Mouse (Mus musculus) A20 (cell line): ENCODE data around the gene Pde8b.

Experiments
- DNase-seq: peaks from one replicate; pipeline ENCODE4 v3.0.0-alpha.2; 2011; ENCODE audit warnings: low read depth, low spot score

Pde8b gene

DNA sequence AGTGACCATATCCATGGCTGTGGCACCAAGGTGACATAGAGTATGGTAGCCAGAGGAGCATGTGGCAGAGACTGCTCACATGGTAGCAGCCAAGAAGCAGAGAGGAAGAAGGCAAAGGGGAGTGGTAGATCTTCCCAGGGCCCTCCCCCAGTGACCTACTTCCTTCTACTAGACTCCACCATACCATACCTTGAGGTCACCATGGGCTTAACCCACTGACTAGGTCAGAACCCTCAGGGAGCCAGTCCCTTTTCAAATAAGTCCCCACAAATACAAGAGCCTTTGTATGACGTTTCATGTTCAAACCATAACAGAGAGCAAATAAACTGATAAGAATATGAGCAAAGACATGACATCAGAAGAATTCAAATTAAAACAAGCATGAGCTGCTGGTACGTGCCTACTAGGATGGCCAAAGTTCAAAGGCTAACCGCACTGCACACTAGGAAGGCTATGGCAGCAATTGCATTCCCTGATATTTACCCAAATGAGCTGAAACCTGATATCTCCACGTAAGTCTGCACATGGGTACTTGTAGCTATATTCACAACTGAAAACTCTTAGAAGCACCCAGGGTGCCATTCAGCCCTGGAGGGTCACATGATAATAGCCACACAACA lies 109.6 kb downstream of the Pde8b start:
- no peak for DNase-seq

GRCm38 (mm10) chr13:95135326-95136150 lies 114.6 kb downstream of the Pde8b start:
- DNase-seq = no peak

DNA sequence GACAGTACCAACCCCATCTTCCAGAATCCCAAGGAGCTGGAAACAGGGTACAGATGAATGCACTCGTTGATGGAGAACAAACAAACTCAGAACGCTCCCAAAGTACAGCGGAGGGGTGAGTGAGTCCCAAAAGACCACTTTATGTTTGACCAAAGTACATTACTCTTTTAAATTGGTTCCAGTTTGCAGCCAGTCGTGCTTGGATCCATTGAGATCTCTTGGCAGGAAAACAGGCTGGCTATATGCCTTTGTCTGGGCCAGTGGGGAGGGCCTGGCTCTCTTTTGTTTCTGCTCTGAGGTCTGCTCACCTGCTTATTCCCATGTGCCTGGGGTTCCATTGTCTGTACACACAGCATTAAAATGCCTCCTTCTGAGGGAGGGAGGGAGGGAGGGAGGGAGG lies 118.3 kb downstream of the Pde8b start:
- DNase-seq = no peak

DNA sequence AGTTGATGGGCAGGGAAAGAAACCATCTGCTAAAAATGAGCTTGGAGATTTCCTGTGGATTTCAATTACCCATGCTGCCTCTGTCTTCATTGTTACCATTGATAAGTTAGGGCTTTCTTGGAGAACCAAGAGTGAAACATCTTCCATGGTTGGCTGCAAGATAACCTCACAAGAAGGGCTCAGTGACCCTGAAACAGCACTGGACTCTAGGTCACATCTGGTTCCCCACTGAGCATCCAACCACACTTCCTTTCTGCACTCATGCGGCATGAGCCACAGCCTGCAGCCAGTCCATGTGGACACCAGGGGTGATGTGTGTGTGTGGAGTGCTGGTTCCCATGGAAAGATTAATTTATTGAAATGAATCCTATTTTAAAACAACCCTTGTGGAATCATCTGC lies 119.1 kb downstream of the Pde8b start:
- DNase-seq = no peak

GRCm38 (mm10) chr13:95127288-95127687 lies 122.8 kb downstream of the Pde8b start:
- DNase-seq = no peak

DNA sequence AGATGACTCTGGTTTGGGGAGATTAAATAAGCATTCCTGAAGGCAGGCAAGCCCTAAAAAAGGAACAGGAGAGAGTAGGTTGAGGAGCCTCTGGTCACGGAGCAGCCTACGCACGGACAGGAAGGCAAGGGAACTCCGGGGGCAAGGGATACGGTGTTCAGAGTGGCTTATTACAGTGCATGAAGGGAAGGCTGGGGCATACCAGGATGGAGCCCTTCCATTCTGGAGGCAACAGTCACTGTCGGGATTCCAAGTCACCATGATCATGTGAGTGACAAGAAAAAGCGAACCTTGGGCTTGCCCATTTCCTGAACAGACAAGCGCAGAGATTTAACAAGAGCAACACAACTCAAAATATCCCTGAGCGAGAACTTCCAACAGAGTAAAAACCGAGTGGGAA lies 123.3 kb downstream of the Pde8b start:
- no peak for DNase-seq

DNA sequence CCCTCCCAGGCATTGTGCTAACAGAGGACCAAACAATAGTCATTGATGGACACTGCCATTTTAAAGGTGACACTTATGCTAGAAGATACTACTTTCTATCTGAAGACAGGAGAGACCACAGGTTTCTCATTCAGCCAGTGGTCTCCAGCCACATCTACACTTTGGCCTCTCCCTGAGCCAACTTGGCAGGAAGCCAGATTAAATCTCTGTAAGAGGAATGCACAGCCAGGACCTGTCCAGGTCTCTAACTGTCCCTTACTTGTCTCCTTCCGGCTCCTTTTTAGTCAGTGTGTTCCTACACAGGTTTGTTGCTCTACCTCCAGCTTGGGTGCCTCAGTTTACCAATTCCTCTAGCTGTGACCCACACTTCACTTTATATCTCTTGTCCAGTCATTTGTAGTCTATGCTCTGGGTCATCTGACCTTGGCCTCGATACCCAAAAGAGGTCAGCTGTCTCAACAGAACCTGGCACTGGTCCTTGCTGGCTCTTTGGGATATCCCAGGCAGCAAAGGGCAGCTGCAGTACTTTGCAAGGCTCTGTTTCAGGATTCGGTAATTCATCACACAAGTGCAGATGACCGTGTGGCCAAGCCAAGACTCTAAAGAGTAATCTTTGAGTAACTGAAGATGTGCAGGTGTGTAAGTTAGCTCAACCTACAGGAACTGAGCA lies 124.5 kb downstream of the Pde8b start:
- no peak for DNase-seq

DNA sequence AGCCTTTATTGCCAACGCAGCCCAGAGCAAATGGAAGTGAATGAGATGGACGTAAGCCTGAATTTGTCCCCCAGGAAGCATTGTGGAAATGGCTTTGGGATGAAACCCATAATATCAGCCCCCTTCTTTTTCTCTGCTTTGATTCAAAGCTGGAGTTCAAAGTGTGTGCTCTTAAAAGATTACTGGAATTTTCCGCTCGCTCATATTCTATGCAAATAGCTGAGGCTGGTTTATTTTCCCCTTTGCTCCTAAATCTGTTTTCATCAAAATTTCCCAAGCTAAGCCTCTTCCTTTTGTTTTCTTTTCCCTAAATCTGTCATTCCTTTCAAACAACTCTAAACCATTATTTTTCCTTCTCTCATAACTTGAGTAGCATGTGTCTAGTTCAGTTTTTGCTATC lies 129.6 kb downstream of the Pde8b start:
- DNase-seq = no peak

DNA sequence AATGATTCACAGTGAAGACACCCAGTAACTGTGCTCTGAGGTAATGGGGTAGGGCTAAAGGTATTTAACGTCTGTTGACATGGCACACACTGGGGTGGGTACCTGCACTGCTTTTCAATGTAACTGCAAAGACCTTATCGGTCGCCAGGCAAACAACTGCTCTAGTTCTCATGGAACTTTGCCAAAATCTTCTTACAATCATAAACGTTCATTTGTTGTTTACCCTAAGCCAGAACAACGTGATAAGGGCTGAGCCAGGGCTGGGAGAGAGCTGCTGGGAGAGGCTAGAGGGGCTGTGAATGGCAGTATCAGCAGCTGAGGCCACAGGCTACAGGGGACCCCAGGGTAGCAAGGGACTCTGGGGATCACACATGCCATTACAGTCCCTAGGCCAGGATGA lies 136.4 kb downstream of the Pde8b start:
- DNase-seq = no peak

DNA sequence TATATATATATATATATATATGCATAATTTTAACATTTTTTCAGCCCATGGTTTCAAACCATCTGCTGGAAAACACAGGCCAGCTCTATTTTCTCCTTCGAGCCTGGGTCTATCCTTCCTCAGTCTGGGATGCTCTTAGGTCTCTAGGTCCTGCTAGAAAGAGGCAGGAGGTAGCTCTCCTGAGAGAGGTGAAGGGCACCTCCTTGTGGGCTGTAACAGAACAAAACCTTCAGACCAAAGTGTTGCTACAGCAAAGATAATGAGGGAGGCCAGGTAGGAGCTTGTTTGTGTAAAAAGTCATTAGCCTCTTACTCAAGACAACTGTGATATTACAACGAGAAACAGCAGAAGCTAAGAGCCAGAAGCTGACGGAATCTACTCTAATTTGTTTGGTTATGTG lies 140.6 kb downstream of the Pde8b start:
- DNase-seq = peak; percentile 23

DNA sequence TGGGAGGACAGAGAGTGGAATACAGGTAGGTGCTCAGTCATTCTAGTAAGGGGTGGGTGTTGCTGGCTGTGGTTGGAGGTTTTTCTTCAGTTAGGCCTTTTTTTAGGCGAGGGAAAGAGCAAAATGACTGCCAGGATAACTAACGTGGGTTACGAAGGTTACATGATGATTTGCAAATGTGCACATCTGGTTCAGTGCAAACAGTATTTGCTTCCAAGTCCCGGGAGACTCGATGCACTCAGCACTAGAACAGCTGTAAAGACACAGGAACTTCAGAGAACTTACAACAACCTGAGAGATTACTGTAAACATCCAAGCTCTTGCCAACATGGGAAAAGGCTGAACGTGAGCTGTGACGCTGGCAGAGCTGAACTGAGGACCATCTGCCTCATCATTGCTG lies 142.1 kb downstream of the Pde8b start:
- no peak for DNase-seq

DNA sequence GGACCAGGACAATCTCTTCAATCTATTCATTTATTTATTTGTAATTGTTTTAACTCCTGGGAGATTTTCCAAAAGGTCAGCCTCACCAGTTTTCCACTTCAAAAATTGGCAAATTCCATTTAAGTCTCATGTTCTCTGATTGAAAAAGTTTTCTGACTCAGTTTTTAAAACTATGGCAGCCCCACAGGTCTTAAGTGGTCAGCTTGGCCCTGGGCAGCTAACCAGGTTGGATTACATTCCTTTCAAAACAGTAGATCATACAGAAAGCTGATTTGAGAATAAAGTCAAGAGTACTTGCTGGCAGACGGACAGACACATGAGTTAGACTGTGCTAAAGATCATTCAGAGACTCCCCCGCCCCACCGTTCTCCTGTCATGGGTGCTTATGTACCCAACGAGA lies 145.3 kb downstream of the Pde8b start:
- DNase-seq = no peak

DNA sequence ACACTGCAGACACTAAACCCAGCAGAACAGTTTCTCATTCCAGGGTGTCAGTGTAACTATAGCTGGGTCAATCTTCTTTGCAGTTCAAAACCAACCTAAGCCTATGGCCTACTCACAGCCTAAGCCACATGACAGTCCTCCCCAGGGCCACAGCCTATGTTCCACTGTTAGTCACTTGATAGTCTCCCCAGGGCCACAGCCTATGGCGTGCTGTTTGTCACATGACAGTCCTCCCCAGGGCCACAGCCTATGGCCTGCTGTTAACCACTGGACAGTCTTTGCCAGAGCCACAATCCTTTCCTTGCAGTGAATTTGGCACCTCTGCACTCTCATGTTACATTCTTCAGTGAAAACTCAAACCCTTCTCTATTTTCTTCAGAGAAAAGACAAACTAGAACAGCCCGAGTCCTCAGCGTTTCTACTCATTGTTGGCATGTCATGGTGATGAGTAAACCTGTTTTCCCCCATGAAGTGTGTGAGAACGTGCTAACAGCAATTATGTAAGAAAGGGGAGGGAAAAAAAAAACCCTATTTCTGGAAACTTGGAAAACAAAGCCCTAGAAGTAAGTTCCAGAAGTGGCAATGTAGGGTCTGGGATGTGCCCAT lies 147.0 kb downstream of the Pde8b start:
- DNase-seq = no peak

DNA sequence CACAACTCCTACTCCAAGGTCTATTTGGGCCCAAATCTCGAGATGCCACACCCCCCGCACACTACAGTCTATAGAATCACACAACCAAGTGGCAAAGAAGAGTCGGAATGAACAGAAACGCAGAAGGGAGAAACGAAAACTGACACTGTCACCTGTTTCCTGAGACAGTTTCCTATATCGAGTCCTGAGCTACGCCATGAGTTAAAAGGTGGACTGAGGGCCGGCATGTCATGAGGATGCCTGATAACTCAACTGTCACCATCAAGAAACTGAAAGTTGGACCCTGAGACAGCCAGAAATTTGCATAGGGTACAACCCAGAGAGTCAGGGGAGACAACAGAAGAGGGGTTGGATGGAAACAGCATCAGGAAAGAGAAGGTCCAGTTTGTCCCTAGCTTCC lies 148.8 kb downstream of the Pde8b start:
- no peak for DNase-seq

GRCm38 (mm10) chr13:95098931-95099720 lies 151.0 kb downstream of the Pde8b start:
- DNase-seq = no peak

DNA sequence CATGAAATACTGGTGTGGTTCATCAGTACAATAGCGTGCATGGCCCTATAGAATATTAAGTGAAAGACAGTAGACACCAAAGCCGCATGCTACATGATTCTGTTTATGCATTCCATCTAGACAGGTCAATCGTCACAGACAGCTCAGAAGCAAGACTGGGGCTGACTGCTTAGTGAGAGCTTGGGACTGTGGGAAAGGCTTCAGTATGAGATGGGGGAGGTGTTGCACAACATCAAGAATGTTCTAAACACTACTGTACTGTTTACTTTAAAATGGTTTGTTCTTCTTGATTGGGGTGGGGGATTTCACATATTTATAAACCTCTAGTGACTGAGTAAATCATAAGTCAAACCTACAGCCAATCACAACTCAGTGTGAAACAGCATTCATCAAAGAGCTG lies 153.5 kb downstream of the Pde8b start:
- no peak for DNase-seq

- no peak for DNase-seq
Observed at GRCm38 (mm10) chr13:95095860-95096259, 154.3 kb downstream of the Pde8b start.

DNA sequence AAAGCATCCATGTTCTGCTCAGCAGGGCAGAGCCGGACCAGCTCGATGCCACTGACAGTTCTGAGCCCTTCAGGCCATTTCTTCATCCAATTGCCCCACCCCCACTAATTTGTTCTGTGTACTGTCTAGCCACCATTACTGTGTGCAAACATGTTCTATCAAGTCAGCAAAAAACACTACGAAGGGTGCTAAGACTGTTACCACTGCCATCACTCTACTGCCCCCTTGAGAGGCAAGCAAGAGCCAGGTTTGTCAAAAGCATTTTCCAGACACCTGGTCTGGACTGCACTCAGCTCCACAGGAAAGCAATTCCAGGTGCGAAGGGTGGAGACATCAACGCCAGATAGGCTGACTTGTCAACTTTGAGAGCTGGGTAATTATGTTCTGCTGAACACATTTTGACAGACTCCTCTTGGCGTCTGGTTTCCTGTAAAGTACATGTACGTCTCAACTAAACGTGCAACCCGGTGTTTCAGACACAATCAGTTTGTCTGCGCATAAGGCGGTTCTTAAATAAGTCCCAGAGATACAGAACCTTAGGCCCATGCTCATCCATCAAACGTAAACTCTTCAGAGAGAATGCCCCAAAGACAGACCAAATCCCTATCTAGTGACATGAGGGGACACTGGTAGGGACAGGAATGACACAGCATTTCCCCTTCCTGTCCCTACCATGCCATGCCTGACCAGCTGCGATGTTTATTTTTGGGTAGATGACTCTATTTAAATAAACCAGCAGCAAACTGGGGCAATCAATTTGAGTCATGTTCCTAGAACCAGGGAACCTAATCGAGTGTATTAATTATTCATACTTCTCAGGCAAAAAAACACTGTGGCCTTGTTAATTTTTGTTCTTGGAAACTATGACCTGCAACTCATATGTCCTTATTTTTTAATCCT lies 158.3 kb downstream of the Pde8b start:
- peak; percentile 33 for DNase-seq

DNA sequence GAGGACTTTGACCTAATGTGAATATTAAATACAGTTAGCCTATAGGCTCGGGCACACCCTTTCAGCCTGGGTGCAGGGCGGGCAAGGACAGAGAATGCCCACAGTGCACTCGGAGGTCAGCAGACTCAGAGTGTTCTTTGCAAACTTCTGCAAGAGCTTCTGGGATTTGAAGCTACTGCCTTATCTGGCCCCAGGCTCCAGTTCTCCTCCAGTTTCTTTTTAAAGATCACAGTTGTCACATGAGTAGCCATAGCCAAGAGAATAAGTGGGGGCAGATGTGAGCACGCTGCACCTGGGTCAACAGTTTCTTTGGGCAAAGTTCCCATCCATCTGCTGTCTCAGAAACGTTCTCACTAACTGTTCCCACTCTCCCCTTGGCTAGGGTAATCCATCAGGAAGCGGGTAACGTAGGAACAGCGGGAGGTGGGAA lies 162.8 kb downstream of the Pde8b start:
- no peak for DNase-seq

- no peak for DNase-seq
Observed at GRCm38 (mm10) chr13:95086033-95086432, 164.1 kb downstream of the Pde8b start.

DNA sequence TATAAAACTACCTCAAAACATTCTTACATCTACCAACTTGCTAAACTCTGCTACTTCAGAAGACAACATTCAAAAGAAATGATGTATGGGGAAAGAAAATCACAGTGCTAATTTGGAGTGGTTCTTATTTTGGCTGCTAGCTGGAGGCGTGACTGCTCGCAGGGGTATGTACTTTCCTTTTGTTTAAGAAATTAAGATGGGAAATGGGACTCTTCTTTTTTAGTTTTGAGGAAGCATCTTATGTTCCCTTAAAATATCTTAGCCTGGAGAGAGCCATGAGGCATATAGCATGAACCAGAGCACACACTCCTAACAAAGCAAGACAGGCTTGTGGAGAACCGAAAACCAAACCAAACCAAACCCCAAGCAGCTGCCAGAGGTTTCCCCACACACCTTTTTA lies 167.5 kb downstream of the Pde8b start:
- no peak for DNase-seq
